Mouse (Mus musculus): ENCODE data around the gene Bcap31.

Bcap31 gene

DNA sequence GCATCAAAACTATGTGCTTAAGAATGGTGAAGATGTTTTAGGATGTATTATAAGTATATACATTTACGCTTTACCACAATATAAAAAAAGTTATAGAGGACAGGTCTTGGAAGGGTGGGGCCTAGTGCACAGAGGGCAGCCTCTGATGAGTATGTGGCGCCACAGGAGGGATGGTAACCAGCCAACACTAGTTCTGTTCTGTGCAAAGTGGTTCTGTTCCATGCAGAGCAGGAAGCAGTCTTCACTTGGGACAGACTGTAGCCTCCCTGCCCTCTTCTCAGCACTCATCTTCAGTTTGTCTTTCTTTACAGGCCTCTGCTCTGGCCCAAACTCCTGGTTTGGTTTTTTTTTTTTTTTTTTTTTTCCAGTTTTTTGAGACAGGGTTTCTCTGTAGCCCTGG lies 31.8 kb downstream of the Bcap31 start:
- DNase-seq (ENCODE audit: low read depth, low spot score): no peak

DNA sequence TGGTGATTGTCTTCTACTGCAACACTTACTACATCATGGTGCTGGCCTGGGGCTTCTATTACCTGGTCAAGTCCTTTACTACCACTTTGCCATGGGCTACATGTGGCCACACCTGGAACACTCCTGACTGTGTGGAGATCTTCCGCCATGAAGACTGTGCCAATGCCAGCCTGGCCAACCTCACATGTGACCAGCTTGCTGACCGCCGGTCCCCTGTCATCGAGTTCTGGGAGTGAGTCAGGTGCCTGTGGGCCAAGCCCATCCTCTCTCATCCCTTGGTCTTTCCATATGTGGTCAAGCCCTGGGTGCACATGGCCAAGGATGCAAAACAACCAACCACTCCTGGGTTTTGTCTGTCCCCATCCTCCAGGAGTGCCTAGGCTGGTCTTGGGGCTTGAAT lies 39.3 kb downstream of the Bcap31 start:
- no peak for DNase-seq (ENCODE audit: low read depth, low spot score)

DNA sequence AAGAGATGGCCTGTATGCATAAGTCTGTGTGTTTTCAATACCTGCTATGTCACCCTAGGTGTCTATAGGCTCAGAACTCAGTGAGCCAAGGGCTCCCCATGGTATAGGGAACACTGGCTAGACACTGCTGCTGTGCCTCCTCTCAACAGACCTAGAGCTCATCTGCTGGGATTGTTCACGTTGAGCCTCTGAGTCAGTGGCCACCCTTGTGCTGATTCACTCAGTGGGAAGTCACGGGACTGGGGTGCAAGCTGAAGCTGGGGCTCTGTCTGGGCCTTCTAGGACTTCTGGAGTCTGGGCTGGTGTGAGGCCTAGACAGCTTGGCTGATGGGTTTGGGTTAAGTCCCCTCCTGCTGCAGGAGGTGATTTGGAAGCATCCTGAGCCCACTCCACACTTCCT lies 40.7 kb downstream of the Bcap31 start:
- no peak for DNase-seq (ENCODE audit: low read depth, low spot score)

DNA sequence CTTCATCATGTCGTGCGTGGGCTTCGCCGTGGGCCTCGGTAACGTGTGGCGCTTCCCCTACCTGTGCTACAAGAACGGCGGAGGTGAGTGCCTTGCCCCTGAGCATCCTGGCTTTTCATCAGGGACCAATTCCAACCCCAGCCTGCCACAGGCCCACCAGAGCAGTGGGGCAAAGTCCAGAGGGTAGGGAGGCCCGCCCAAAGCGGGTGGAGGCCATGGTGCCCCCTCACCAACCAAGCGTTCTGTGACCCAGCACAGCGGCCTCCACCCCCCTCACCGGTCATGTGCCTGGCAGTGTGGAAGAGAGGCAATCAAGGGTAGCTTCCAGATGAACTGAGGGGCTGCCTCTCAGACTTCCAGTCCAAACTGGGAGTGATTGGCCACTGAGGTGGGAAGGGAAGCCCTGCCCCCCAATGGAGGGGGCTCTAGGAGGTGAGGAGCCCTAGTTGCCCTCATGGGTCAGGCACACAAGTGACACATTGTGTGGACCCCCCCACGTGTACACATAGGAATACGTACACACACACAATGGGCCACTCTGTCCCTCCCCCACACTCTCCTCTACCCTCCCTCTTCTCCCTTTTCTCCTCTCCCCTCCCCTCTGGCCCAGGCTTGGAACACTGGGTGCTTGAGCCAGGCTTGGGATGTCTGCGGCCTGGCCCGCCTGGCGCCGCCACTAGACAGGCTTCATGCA lies 41.9 kb downstream of the Bcap31 start:
- no peak for DNase-seq (ENCODE audit: low read depth, low spot score)

DNA sequence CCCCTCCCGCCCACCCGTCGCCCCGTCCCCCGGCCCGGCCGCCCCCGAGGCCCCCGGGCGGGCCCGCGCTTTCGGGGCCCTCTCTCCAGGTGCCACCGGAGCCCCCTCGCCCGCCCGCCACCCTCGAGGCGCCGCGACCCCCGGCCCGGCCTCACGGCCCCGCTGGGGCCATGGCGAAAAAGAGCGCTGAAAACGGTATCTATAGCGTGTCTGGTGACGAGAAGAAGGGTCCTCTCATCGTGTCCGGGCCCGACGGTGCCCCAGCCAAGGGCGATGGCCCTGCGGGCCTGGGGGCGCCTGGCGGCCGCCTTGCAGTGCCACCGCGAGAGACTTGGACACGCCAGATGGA lies 42.4 kb downstream of the Bcap31 start:
- no peak for DNase-seq (ENCODE audit: low read depth, low spot score)

DNA sequence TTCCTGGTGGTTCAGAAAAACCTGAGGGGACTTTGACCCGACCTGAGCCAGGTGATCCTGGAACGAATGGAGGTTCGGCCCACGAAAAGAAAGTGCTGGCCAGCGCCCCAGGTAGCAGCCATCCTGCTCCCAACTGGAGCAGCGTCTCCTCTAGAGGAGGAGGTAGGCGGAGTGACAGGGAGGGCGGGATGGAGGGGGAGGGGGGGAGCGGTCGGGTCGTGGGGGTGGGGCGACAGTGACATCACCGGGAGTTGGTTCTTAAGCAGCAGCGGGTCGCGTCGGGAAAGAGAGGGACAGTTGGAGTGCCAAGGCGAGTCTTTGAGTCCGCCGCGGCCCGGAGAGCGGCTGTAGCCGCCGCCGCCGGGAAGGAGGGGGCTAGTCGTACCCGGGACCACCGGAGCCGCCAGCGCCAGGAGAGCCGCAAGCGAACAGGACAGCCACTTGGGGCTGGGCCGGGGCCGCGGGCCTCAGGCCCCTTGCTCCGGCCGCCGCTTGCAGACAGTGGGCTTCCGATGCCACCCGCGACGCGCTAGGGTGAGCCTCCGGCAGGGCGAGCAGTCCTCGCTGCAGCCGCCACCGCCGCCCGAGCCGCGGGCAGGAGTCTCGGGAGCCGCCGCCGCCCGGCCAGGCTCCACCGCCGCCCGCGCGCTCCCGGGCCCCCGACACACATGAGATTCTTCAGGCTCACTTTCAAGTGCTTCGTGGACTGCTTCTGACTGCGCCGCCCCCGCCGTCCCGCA lies 42.9 kb downstream of the Bcap31 start, which contains the start of gene Slc6a8:
Gene Slc6a8 (plus strand): TSS at position 272 of the 740 bp plus-strand sequence.
- peak; percentile 26 for DNase-seq (ENCODE audit: low read depth, low spot score)

DNA sequence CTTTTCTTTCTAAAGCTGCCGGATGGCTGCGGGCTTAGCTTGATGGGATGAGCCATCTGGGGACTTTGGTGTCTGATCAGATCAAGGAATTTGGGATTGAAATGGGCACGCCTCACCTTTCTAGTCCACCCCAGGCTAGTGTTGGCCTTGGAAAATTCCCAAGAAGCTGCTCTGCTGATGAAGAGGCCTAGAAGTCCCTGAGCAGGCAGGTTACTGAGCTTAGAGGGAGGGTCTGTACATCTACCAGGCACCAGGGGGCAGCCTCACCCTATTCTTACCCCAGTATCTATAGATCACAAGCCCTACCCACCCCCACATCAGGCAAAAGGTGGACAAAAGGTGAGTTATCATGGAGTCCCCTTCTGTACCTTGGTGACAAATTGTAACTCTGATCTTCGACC lies 43.9 kb downstream of the Bcap31 start:
- peak; percentile 74 for DNase-seq (ENCODE audit: low read depth, low spot score)

DNA sequence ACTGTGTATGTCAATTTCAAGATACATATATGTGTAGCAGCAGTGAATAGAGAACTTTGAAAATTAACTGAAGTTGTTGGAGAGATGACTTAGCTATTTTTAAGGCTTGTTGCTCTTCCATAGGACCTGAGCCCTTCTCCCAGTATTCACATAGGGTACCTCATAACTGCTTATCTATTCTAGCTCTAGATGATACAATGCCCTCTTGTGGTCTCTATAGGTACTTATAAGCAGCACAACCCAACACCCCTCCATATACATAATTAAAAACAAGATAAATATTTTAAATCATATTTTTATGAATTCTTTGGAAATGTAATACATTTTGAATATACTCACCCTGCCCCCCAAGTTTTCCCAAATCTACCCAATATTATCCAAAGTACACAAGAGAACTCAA lies 52.8 kb downstream of the Bcap31 start:
- no peak for DNase-seq (ENCODE audit: low read depth, low spot score)

DNA sequence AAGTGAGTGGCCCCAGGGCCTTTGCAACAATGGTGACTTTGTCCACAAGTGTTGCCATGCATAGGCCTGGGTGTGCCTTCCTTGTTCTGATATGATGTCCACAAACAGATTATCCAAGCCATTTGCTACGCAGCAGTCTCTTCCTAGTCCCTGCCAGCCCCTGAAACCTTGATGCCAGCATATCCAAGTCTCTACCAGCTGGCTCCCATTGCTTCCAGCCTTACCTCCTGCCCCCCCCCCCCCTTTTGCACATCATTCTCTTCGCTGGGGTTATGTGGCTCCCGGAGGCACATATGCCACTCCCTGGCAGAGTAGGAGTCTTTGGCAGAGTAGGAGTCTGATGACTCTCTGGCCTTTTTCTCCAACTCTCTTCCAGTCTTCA lies 55.7 kb downstream of the Bcap31 start:
- DNase-seq (ENCODE audit: low read depth, low spot score): no peak

DNA sequence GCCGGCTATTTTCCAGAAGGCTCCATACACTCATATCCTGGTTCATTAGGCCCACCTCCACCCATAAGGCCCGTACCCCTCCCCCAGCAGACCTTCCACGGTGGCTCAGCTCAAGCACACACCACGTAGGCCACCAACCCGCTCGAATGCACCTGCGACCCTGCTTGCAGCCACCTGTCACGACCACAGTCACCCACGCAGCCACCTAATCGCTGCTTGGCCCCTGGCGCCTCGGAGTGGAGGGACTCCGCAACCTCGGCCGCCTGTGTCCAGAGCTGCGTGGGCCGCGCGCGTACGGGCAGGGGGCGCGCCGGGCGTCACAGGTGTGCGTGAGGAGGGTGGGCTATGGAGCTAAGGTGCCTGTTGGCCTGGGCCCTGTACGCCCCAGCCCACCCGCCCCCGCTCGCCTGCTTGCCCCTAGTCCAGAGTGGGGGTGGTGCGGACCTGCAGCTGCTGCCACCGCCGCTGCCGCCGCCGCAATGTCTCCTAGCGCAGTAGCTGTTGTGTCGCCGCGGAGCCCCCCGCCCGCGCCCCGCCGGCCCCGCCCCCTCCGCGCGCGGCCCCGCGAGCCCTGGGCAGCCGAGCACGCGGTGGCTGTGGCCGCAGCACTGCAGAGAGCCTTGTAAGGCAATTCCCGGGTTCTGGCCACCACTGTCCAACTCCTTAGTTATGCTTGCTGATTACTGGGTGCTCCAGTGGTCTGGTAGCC lies 56.2 kb downstream of the Bcap31 start, which contains the start of gene Pnck:
Gene Pnck (minus strand): TSS at position 543 of the 709 bp plus-strand sequence.
- DNase-seq (ENCODE audit: low read depth, low spot score): no peak

DNA sequence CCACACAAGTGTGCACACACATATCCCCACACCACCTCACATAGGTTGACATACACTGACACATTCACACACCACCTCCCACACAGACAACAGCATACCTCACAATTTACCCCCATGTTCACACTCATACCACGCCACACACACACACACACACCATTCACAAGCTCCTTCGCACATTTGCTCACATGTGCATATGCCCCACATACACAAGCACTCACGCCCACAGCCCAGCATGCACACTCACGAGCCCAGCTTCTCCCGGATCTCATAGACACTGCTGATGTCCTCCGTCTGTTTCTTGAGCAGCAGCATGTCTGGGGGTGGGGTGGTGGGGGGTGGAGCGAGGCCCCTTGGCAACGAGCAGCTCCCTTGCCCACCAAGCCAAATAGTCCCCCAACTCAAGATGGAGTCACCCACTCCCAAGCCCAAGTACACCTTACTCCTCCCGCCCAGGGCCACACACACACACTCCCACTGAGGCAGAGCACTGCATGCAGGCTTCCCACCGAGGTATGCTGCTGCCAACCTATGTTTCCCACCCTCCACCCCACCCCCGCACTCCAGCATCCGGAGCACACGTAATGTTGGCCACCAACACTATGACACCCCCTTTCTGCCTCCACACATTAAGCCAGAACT lies 56.9 kb downstream of the Bcap31 start:
- DNase-seq (ENCODE audit: low read depth, low spot score): no peak

DNA sequence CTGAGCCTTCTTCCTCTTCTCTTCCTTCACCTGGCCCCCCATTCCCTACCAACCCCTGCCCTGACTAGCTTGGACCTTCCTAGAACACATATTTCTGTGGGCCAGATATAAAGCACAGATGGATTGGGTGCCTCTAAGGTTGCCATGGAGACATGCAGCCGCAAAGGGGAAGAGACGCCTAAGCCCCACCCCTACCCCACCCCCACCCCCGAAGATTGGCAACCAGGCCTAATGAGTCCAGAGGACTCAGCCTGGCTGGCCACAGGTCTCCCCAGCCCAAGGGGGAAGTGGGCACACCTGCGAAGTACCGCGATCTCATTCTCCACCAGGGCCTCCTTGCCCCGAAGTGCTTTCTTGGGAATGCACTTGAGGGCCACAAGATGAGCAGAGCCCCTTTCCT lies 57.6 kb downstream of the Bcap31 start:
- no peak for DNase-seq (ENCODE audit: low read depth, low spot score)

DNA sequence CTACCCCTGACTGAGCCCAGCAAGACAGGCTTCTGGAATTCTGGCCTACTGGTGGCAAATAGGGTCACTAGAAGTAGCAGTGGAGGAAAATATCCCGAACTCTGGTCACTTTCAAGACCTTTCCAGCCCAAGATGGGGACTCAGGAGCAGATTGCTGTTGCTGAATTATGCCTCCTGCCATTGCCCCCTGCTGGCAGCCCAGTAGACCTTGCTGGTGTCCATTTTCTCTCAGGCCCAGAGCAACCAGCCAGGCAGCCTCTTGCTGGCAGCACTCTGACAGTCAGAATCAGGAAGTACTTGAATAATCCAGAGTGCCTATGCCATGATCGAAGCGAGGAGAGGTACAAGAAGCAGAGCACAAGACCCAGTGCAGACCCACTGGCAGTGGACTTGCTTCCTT lies 60.4 kb downstream of the Bcap31 start:
- DNase-seq (ENCODE audit: low read depth, low spot score): no peak

DNA sequence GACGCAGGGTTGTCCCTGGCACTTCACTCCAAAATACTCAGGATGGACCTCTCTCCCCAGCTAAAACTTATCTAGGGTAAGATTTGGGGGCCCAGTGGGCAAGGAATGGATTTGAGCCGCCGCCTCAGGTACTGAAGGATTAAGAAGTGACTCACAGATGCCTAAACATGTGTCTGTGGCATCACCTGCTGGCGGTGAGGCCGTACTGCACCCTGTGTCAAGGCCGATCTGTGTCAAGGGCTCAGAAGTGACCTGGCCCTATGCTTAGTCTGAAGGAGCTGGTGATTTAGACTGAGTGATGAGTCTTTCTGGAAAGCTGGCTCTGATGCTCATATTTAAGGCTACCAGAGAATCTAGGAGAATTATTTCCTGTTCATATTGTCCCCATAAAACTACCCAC lies 61.8 kb downstream of the Bcap31 start:
- peak; percentile 47 for DNase-seq (ENCODE audit: low read depth, low spot score)

DNA sequence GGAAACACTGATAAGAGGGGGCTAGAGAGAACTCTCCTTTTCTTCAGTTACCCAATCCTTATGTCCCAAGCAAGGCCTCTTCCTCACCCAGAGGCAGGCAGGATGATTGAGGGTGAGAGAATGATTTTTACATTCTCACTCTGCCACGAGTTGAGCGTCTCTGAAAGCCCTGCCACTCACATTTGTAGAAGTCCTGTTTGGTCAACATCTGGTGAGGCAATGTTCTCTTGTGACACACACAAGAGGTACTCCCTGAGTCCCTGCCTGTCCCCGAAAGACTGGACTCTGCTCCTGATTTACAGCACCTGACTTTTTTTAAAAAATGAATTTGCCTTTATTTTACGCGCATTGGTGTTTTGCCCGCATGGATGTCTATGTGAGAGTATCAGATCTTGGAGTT lies 62.6 kb downstream of the Bcap31 start:
- no peak for DNase-seq (ENCODE audit: low read depth, low spot score)

DNA sequence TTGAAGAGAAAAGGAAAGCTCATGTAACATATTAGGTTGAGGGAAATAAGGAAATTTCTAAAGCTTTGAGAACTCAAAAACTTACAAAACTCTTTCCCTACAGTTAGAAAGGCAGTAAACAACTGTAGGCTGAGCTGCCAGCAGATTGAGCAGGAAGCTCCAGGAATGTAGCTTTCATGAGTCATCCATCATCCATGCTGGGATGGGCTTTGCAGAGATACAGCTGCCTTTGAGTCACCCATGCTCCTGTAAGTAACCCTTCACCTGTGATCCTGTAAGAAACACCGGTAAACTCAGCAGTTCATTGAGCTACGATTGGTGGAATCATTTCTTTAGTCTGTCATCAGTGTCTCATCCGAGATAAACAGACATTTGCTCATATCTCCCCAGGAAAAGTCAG lies 65.1 kb downstream of the Bcap31 start:
- no peak for DNase-seq (ENCODE audit: low read depth, low spot score)

DNA sequence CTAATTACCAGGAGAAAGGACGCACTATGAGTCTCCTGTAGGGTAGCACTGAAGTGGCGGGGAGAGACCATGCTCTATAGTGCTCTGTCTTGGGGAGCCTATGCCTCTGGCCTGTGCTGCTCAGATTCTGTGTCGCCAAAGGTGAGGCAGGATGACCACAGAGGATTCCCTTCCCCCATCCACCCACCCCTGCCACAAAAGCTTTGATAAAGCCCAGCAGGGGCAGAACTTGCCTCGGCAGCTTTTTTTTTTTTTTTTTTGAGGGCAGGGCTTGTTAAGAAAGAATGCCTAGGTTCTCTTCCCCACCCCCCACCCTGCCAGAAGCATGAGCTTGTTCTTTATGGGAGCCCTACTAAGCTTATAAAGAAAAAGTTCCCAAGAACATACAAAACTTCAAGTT lies 70.9 kb downstream of the Bcap31 start:
- DNase-seq (ENCODE audit: low read depth, low spot score): no peak

DNA sequence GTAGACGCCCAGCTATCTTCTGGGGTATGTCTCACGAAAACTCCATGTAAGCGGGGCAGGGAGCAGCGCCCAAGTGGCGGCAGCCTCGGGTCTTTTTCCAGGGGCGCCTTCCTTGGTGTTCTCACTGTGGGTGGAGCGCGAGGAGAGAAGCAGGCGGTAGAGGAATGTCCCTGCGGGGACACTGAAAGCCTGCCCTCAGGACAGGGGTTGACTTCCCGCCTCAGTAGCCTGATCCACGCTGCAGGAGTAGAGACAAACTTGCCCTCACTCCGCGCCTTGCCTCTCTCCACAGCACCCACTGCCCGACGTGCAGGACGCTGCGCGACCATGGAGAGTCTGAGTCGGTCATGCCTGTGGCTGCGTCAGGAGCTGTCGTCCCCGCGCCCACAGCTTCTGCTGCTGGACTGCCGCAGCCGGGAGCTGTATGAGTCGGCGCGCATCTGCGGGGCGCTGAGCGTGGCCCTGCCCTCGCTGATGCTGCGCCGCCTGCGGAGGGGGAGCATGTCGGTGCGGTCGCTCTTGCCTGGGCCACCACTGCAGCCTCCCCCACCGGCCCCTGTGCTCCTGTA lies 76.0 kb downstream of the Bcap31 start:
- no peak for DNase-seq (ENCODE audit: low read depth, low spot score)

DNA sequence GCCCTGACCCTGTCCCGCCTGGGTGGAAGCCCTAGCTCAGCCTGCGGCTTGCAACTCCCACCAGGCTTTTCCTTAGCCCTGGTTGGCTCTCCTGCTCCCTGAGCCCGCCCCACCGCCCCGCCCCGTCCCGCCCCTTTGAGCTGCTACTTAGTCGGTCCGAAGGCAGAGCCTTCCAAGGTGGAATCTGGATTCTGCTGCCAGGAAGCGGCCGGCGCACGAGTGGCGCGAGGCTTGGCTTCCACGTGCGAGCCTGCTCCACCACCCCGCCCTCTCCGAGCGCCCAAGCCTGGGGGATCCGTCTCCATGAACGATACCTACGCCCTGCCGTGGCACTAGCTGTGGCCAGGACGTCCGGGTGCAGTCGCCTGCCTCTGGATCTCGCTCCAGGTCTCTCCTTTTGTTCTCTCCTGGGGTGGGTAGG lies 76.7 kb downstream of the Bcap31 start, which contains the start of gene Dusp9:
Gene Dusp9 (plus strand): TSS at position 165 of the 421 bp plus-strand sequence.
- peak; percentile 27 for DNase-seq (ENCODE audit: low read depth, low spot score)

DNA sequence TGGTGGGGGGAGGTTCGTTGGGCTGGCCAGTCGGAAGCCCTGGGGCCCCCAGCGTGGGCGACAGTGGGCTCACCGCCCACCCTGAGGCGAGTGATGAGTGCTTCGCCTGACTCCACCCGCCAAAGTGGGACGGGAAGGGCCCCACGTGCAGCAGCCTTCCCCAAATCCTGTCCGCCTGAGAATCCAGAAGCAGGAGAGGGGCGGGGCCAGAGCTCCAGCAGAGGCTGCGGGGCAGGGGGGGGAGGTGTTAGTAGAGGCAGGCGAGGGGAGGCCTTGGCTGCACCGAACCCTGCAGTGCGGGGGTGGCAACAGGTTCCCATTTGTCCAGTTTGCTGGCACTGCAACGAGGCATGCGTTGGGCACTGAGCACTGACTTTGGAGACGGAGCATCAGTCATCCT lies 78.6 kb downstream of the Bcap31 start:
- DNase-seq (ENCODE audit: low read depth, low spot score): no peak

Measured in CD4-positive helper T cell, adult 2 months (primary cell).